Mouse (Mus musculus) urinary bladder, postnatal 4 days (tissue): Measurements from ENCODE around the gene Slc12a1.

ENCODE experiments used
- DNase-seq, 2 experiments: peaks; one replicate each; pipeline ENCODE4 v3.0.0; 2021 to 2022; ENCODE audit warnings: low spot score in 2 of 2

The Slc12a1 gene

DNA sequence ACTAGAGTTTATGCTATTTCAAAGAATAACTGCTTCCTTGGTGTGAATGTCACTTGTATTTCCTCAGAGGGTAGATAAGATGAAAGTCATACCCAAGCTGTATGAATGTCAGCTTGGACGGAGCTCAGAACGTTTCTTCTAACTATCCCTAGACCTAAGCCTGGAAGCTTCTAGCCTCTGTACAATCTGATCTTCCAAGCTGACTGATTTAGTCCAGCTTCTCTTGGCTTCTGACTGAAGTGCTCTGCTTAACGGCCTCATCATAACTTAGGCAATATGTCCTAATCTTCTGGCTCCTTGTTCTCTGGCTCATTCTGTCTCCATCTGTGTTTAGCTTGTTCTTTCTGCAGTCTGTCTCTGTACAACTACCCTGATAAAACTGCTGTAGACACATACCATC, 102.3 kb downstream of the Slc12a1 start:
- DNase-seq: no peak

GRCm38 (mm10) chr2:125255886-125256285, 103.6 kb downstream of the Slc12a1 start:
- DNase-seq: no peak

DNA sequence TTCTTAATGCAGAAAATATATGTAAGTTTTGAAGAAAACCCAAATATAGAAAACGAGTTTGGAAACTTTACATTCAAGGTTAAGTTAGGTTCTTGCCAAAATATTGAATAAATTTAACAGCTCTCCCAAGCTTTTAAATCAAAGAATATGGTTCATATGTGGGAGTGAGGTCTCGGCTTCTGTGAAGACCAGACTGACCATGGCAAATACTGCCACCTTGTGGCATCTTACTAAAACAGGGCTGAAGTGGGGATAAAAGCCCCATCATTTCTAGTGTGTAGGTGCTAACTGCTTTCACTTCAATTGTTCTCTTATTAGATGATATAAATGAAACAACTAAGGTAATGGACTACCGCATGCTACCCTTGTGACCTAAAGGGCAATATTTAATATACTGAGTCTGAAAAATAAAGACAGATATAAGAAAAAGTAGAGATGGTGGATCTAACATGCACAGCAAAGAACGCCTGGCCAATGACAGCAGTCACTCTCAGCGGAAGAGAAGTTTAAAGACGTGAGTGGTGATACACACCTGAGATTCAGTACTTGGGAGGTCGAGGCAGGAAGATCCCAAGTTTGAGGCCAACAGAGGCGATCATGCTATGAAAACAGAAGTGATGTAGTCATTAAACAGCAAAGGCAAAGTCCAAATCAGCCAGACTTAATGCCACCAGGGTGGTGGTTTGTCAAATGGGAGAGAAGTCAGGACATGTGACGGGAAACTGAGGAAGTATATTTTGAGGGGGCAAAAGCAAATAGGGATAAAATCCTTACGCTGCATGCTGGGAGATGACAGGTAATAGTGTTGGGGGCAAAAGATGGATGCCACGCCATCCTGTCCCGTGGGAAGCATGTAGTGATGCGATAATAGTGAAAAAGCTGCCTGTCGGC, 107.2 kb downstream of the Slc12a1 start:
- DNase-seq: no peak

GRCm38 (mm10) chr2:125260326-125260725, 108.0 kb downstream of the Slc12a1 start:
- no peak for DNase-seq

- DNase-seq: no peak
Observed at GRCm38 (mm10) chr2:125263056-125263455, 110.8 kb downstream of the Slc12a1 start.

GRCm38 (mm10) chr2:125263753-125264152, 111.4 kb downstream of the Slc12a1 start:
- DNase-seq: no peak

GRCm38 (mm10) chr2:125268876-125269275, 116.6 kb downstream of the Slc12a1 start:
- DNase-seq: no peak

- no peak for DNase-seq
Observed at GRCm38 (mm10) chr2:125275617-125276016, 123.3 kb downstream of the Slc12a1 start.

- no peak for DNase-seq
Observed at GRCm38 (mm10) chr2:125276692-125277091, 124.4 kb downstream of the Slc12a1 start.

GRCm38 (mm10) chr2:125278474-125278873, 126.2 kb downstream of the Slc12a1 start:
- DNase-seq: peak in 1 of 2 experiments; percentile 62
